Mouse (Mus musculus) heart, adult 8-10 months (tissue): ENCODE data around the gene Fads2. TPM values are rescaled to one million over a fixed set of nuclear protein-coding genes. Genes with fewer than 3 reads are reported as not detected.
A peak's percentile ranks its signal among the peaks of the same experiment; 100 is the strongest.

Experiments used
- DNase-seq: peaks from one replicate; pipeline ENCODE4 v3.0.0; 2022; ENCODE audit warnings: low spot score
- total RNA-seq, 4 experiments: library from RNA; stranded (reverse); gene quantifications; 2 replicates each; pipeline ENCODE4 v1.2.4; 2022

Gene Fads2
- total RNA-seq, 4 experiments from 2014 or later = 4.6 to 6.0 (median 5.1) TPM

DNA sequence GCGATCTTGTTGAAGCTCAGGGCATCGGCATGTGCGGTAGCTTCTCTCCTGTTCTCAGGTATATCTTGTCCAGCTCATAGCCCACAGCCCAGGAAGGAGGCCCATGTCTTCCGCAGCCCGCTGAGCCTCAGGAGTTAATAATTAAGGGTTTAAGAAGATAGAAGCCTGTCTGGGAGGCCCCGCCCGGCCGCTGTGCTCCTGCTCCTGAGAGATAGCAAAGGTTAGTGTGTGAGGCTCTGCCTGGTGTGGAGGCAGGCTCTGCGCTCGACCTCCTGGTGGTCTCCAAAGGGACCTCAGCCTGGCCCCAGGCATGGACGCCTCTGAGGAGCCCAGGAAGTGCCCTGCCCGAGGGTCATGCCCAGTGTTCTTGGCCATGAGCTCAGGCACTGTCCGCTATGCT, 86.7 kb downstream of the Fads2 start:
- no peak for DNase-seq

DNA sequence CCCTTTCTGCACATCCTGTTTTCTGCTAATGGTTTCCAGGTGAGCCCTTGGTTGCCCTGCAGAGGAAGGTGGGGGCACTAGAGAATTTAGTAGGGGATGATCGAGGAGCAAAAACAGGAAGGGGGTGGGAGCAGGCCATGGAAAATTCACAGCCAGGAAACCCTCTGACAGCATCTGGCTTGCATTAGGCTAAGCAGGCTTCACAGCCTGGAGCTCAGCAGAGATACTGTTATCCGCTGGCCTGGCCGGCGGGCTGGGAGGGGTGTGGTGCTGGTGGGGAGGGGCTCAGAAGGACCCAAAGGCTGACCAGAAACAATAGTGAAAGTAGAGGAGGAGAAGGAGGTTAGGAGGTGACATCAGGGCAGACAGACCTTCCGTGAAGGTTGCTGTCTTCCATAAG, 87.6 kb downstream of the Fads2 start:
- peak; percentile 62 for DNase-seq

DNA sequence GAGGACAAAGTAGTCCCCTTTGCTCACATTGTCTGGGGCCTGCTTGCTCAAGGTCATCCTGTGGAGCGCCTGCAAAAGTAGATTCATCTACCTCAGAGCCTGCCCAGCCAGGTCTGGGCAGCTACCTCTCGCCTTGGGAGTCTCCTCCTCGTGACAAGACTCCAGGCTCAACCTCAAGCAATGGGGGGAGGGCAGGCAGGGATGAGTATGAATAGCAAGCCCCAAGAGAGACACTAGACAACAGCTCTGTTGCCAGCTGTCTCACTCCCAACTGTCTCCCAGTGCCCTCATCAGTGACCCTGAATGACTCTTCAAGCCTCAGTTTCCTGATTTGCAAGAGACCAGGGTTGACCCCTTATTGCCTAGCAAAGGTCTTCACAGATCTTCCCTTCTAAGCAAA, 88.2 kb downstream of the Fads2 start:
- no peak for DNase-seq

DNA sequence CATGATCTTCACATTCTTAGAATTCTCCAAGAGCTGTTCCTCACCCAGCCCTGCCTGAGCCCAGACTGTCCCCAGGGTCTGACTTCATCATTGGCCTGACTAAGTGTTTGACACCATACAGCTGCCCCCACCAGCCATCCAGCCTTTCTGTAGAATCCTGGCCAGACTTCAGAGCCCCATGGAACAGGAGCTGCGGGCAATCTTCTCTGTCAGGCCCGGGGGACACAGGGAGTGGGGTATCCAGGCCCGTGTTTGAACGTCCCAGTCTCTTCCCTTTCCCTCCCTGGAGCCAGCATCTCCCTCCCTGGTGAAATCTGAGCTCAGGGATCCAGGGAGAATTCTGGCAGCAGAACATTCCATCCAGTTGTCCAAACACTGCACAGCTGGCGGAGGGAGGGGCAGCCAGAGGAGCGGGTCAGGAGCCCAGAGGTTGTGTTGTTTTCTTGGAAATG, 88.7 kb downstream of the Fads2 start:
- peak; percentile 80 for DNase-seq

Other genes with a start within 250 kb of the Fads2 start
- 1 to 10 TPM; 5.0 to 7.0 (median 5.1) TPM for gene Incenp, start 202.2 kb downstream of the Fads2 start, total RNA-seq
- 1,000 to 10,000 TPM; 2,773 to 3,210 (median 2,950) TPM for gene Fth1, start 121.1 kb downstream of the Fads2 start, total RNA-seq
- under 1 TPM in 2 of 4 experiments, not detected in 2; 0.14 to 0.65 TPM for gene Best1, start 100.1 kb downstream of the Fads2 start, total RNA-seq
- gene Rab3il1, start 100.1 kb downstream of the Fads2 start, total RNA-seq = 1 to 10 TPM; 6.3 to 8.1 (median 7.5) TPM
- gene Fads3, start 60.2 kb downstream of the Fads2 start, total RNA-seq = 10 to 100 TPM; 34.9 to 43.8 (median 37.4) TPM
- gene Fads1, start 81.1 kb upstream of the Fads2 start, total RNA-seq = 10 to 100 TPM; 19.6 to 26.2 (median 23.4) TPM
- 100 to 1,000 TPM; 163 to 218 (median 190) TPM for gene Tmem258, start 102.3 kb upstream of the Fads2 start, total RNA-seq
- 1 to 10 TPM; 3.5 to 5.3 (median 4.9) TPM for gene Fen1, start 102.4 kb upstream of the Fads2 start, total RNA-seq
- gene Myrf, start 139.0 kb upstream of the Fads2 start, total RNA-seq = 1 to 10 TPM; 4.1 to 8.0 (median 7.2) TPM
- 1 to 10 TPM; 2.8 to 3.7 (median 3.1) TPM for gene Dagla, start 203.1 kb upstream of the Fads2 start, total RNA-seq